14 mouse cellular contexts compared by ENCODE assay signal in genomic region chr16:76532928-76533217, GRCm38 (mm10).
DNase-seq lines count a peak whose midpoint lies in the region; ATAC-seq and TF ChIP-seq lines count a peak whose summit lies in the region.
"Had no signal": no experiment of that assay in that cellular context is flagged by ENCODE, and none has a peak within 500 bp of the region (broad histone marks: within the 10 kb centered on the region; RNA-seq: fewer than 3 reads in every experiment).

No protein-coding gene starts in this region.

- H3K4me2 ChIP-seq in forebrain, embryonic 13.5 days = no peak overlapping the region

- TF ChIP-seq POLR2A in kidney, adult 2 months (IDR thresholded peaks at IDR 0.05; ENCODE audit: low read depth, low read length) = no peak

- H3K27ac ChIP-seq in kidney, adult 2 months (ENCODE audit: insufficient read depth, low read depth, low read length) = peak overlapping the region; percentile 7; the same call in 1 of the 2 replicates
- H3K27ac ChIP-seq in forebrain, embryonic 13.5 days = no peak overlapping the region
- H3K27ac ChIP-seq: heart, adult 2 months had no signal

- ATAC-seq in megakaryocyte, adult 5-6 weeks (ENCODE audit: poor library complexity, severe bottlenecking) = peak; percentile 75
- no peak for ATAC-seq in forebrain, embryonic 13.5 days
- ATAC-seq: forebrain, embryonic 16.5 days; Patski had no signal

- H3K27me3 ChIP-seq in kidney, adult 2 months (replicated peaks; ENCODE audit: control insufficient read depth, insufficient read depth, low read length) = no peaks in the 10 kb centered on the region
- H3K27me3 ChIP-seq in forebrain, embryonic 13.5 days = no peaks in the 10 kb centered on the region
- H3K27me3 ChIP-seq: Patski had no signal

- DNase-seq in kidney, adult 18-20 months = peak; percentile 28
- DNase-seq in kidney, postnatal 4 days = no peak
- DNase-seq in B cell, adult 2 months = peak; percentile 65
- DNase-seq in kidney, adult 2 months = peak; percentile 76
- DNase-seq in layer of hippocampus, postnatal 14 days (ENCODE audit: low spot score in 2 of 2) = no peak
- no peak for DNase-seq in cerebellum, postnatal 36 days
- DNase-seq: adrenal gland, adult 8-10 months; cerebellum, adult 18-20 months; heart, adult 2 months had no signal

- peaks cover 8% of the 10 kb centered on the region for H3K4me1 ChIP-seq in kidney, adult 2 months (ENCODE audit: control insufficient read depth, insufficient read depth, low read length)
- no peaks in the 10 kb centered on the region for H3K4me1 ChIP-seq in forebrain, embryonic 13.5 days

- no peak overlapping the region for H3K4me3 ChIP-seq in kidney, adult 2 months (ENCODE audit: insufficient read depth, low read depth, low read length)
- no peak overlapping the region for H3K4me3 ChIP-seq in forebrain, embryonic 13.5 days
- H3K4me3 ChIP-seq: heart, adult 2 months; myocyte had no signal

- H3K9ac ChIP-seq in forebrain, embryonic 13.5 days = no peak overlapping the region

- no peaks in the 10 kb centered on the region for H3K36me3 ChIP-seq in kidney, adult 2 months (ENCODE audit: control insufficient read depth, insufficient read depth, low read length)
- no peaks in the 10 kb centered on the region for H3K36me3 ChIP-seq in forebrain, embryonic 13.5 days (ENCODE audit: poor library complexity, severe bottlenecking)

- TF ChIP-seq CTCF in kidney, adult 2 months (conservative IDR thresholded peaks at IDR 0.05; ENCODE audit: insufficient read depth, insufficient read length, low read depth, low read length) = no peak

- 39% methylated on average over 8 of the region's 8 CpGs for WGBS in kidney, adult 2 months
- 93% methylated on average over 8 of the region's 8 CpGs for WGBS in forebrain, embryonic 13.5 days

- H3K9me3 ChIP-seq in forebrain, embryonic 13.5 days (replicated peaks) = no peaks in the 10 kb centered on the region

Comparison
In these comparisons a context has a peak if more than half of its experiments do, and no peak if none do; other contexts are left out.
1. DNase-seq: peak in kidney, adult 18-20 months (single experiment), B cell, adult 2 months (2 of 2) and kidney, adult 2 months (single experiment); none in kidney, postnatal 4 days (0 of 2), layer of hippocampus, postnatal 14 days (0 of 2) and cerebellum, postnatal 36 days (0 of 2).